Comparison of ENCODE assay signal across 12 mouse cellular contexts in the genomic region with DNA sequence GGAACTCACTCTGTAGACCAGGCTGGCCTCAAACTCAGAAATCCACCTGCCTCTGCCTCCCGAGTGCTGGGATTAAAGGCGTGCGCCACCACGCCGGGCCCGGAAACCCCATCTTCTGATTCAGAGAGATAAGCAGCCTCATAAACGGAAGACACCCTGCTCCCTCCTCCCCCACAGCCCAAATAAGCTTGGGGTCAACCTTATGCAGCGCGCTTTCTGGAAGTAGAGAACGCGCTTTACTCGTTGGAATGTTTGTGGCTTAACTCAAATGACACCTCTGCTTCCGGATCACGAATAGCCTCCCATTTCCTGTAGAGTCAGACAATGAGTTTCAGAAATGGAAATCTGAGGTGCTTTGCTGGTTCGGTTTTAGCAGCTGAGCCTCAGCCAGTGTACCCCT. TPM values are rescaled to one million over a fixed set of nuclear protein-coding genes. Genes with fewer than 3 reads are reported as not detected.
DNase-seq lines count a peak whose midpoint lies in the region; ATAC-seq lines count a peak whose summit lies in the region.
"Had no signal": no experiment of that assay in that cellular context is flagged by ENCODE, and none has a peak within 500 bp of the region (broad histone marks: within the 10 kb centered on the region; RNA-seq: fewer than 3 reads in every experiment).

No protein-coding gene starts in this region.

- H3K4me3 ChIP-seq in hindbrain, embryonic 14.5 days (replicated peaks; ENCODE audit: low read length): peak overlapping the region; percentile 54
- no peak overlapping the region for H3K4me3 ChIP-seq in hindbrain, embryonic 12.5 days
- peak overlapping the region; percentile 72; the same call in 1 of the 2 replicates for H3K4me3 ChIP-seq in midbrain, embryonic 14.5 days (replicated peaks; ENCODE audit: low read depth, low read length)
- no peak overlapping the region for H3K4me3 ChIP-seq in midbrain, embryonic 10.5 days
- peak overlapping the region; percentile 52; the same call in 1 of the 2 replicates for H3K4me3 ChIP-seq in hindbrain, embryonic 16.5 days (ENCODE audit: low read length)

- no peak for DNase-seq in hindbrain, embryonic 14.5 days (ENCODE audit: low spot score)
- DNase-seq in midbrain, embryonic 14.5 days: no peak
- no peak for DNase-seq in midbrain, embryonic 10.5 days (ENCODE audit: low spot score)
- DNase-seq in testis, postnatal 10 days (ENCODE audit: low spot score): peak; percentile 34
- no peak for DNase-seq in embryo, embryonic 9.5 days (ENCODE audit: extremely low spot score)
- DNase-seq: heart, adult 18-20 months; kidney, postnatal 36 days had no signal

- no peaks in the 10 kb centered on the region for H3K27me3 ChIP-seq in hindbrain, embryonic 14.5 days (ENCODE audit: control insufficient read depth, insufficient read depth, low read length)
- H3K27me3 ChIP-seq in hindbrain, embryonic 12.5 days: peaks cover 7% of the 10 kb centered on the region; the same call in 1 of the 2 replicates
- H3K27me3 ChIP-seq in midbrain, embryonic 14.5 days (ENCODE audit: control insufficient read depth, insufficient read depth, low read length): no peaks in the 10 kb centered on the region
- H3K27me3 ChIP-seq in midbrain, embryonic 10.5 days (ENCODE audit: low read depth, poor library complexity, severe bottlenecking): peaks cover 26% of the 10 kb centered on the region
- H3K27me3 ChIP-seq in hindbrain, embryonic 16.5 days (replicated peaks; ENCODE audit: control insufficient read depth, insufficient read depth, low read length): no peaks in the 10 kb centered on the region
- H3K27me3 ChIP-seq: stomach, embryonic 15.5 days had no signal

- no peak overlapping the region for H3K9ac ChIP-seq in hindbrain, embryonic 14.5 days
- H3K9ac ChIP-seq in hindbrain, embryonic 12.5 days: no peak overlapping the region
- no peak overlapping the region for H3K9ac ChIP-seq in midbrain, embryonic 14.5 days (replicated peaks; ENCODE audit: low read length)
- no peak overlapping the region for H3K9ac ChIP-seq in hindbrain, embryonic 16.5 days (ENCODE audit: low read depth, low read length)
- H3K9ac ChIP-seq: limb, embryonic 12.5 days; stomach, embryonic 15.5 days had no signal

- H3K36me3 ChIP-seq in hindbrain, embryonic 14.5 days (replicated peaks; ENCODE audit: control insufficient read depth, insufficient read depth): peaks cover 23% of the 10 kb centered on the region; the same call in 1 of the 2 replicates
- peaks cover 20% of the 10 kb centered on the region for H3K36me3 ChIP-seq in hindbrain, embryonic 12.5 days
- peaks cover 23% of the 10 kb centered on the region for H3K36me3 ChIP-seq in midbrain, embryonic 14.5 days (ENCODE audit: control insufficient read depth, insufficient read depth, low read length)
- peaks cover 29% of the 10 kb centered on the region for H3K36me3 ChIP-seq in midbrain, embryonic 10.5 days
- H3K36me3 ChIP-seq in hindbrain, embryonic 16.5 days (ENCODE audit: control insufficient read depth, insufficient read depth, low read length): peaks cover 3% of the 10 kb centered on the region; the same call in 1 of the 2 replicates
- H3K36me3 ChIP-seq: G1E; stomach, embryonic 15.5 days had no signal

- ATAC-seq in hindbrain, embryonic 14.5 days (ENCODE audit: low FRiP score): no peak
- no peak for ATAC-seq in hindbrain, embryonic 12.5 days (ENCODE audit: low FRiP score)
- ATAC-seq in midbrain, embryonic 14.5 days (ENCODE audit: low FRiP score, low TSS enrichment): no peak
- no peak for ATAC-seq in hindbrain, embryonic 16.5 days

- WGBS in hindbrain, embryonic 14.5 days: 93% methylated on average over 15 of the region's 15 CpGs
- 93% methylated on average over 15 of the region's 15 CpGs for WGBS in hindbrain, embryonic 12.5 days
- 94% methylated on average over 15 of the region's 15 CpGs for WGBS in midbrain, embryonic 14.5 days
- WGBS in midbrain, embryonic 10.5 days: 90% methylated on average over 15 of the region's 15 CpGs
- WGBS in hindbrain, embryonic 16.5 days: 93% methylated on average over 15 of the region's 15 CpGs

- no peak overlapping the region for H3K27ac ChIP-seq in hindbrain, embryonic 14.5 days
- no peak overlapping the region for H3K27ac ChIP-seq in hindbrain, embryonic 12.5 days
- no peak overlapping the region for H3K27ac ChIP-seq in midbrain, embryonic 14.5 days (replicated peaks; ENCODE audit: low read depth, low read length)
- H3K27ac ChIP-seq in midbrain, embryonic 10.5 days (replicated peaks): no peak overlapping the region
- H3K27ac ChIP-seq in hindbrain, embryonic 16.5 days (ENCODE audit: low read depth, low read length): no peak overlapping the region
- H3K27ac ChIP-seq: limb, embryonic 12.5 days; stomach, embryonic 15.5 days had no signal

- H3K4me2 ChIP-seq in hindbrain, embryonic 14.5 days (replicated peaks): peak overlapping the region; percentile 68
- no peak overlapping the region for H3K4me2 ChIP-seq in hindbrain, embryonic 12.5 days (replicated peaks)
- peak overlapping the region; percentile 79; the same call in 1 of the 2 replicates for H3K4me2 ChIP-seq in midbrain, embryonic 14.5 days (ENCODE audit: low read length)
- H3K4me2 ChIP-seq in hindbrain, embryonic 16.5 days (ENCODE audit: low read length): peak overlapping the region; percentile 72

- peaks cover 7% of the 10 kb centered on the region; the same call in 1 of the 2 replicates for H3K9me3 ChIP-seq in hindbrain, embryonic 14.5 days (ENCODE audit: control insufficient read depth, low read length)
- 0 out of 2 replicates have a peak, but pooled peaks cover 3% of the 10 kb centered on the region for H3K9me3 ChIP-seq in hindbrain, embryonic 12.5 days (replicated peaks)
- peaks cover 6% of the 10 kb centered on the region; the same call in 1 of the 2 replicates for H3K9me3 ChIP-seq in midbrain, embryonic 14.5 days (ENCODE audit: control insufficient read depth, low read length)
- H3K9me3 ChIP-seq in midbrain, embryonic 10.5 days (replicated peaks): peaks cover 8% of the 10 kb centered on the region; the same call in 1 of the 2 replicates
- H3K9me3 ChIP-seq in hindbrain, embryonic 16.5 days (ENCODE audit: control insufficient read depth, low read length): peaks cover 2% of the 10 kb centered on the region; the same call in 1 of the 2 replicates
- H3K9me3 ChIP-seq: stomach, embryonic 15.5 days had no signal

- H3K4me1 ChIP-seq in hindbrain, embryonic 14.5 days (replicated peaks; ENCODE audit: control insufficient read depth, insufficient read depth, low read length): peaks cover 33% of the 10 kb centered on the region
- peaks cover 32% of the 10 kb centered on the region for H3K4me1 ChIP-seq in hindbrain, embryonic 12.5 days
- H3K4me1 ChIP-seq in midbrain, embryonic 14.5 days (ENCODE audit: control insufficient read depth, insufficient read depth, low read length): peaks cover 32% of the 10 kb centered on the region
- peaks cover 34% of the 10 kb centered on the region for H3K4me1 ChIP-seq in midbrain, embryonic 10.5 days
- peaks cover 20% of the 10 kb centered on the region for H3K4me1 ChIP-seq in hindbrain, embryonic 16.5 days (ENCODE audit: control insufficient read depth, insufficient read depth, low read depth, low read length)

RNA-seq across cellular contexts. Expression of a gene that starts 0.8 kb away (rescaled TPM):
- polyA plus RNA-seq in hindbrain, embryonic 14.5 days (2014; fragmentation: Nextera tagmentation; extraction: Ambion mirVana): 9.0 and 9.5 TPM in 2 replicates
- polyA plus RNA-seq in hindbrain, embryonic 12.5 days (2016; fragmentation: Nextera tagmentation; extraction: Ambion mirVana): 4.6 and 6.9 TPM in 2 replicates
- polyA plus RNA-seq in midbrain, embryonic 14.5 days (2014; fragmentation: Nextera tagmentation; extraction: Ambion mirVana): 4.4 and 9.3 TPM in 2 replicates
- polyA plus RNA-seq in midbrain, embryonic 10.5 days (2016; fragmentation: Nextera tagmentation; extraction: Ambion mirVana): 2.5 and 4.4 TPM in 2 replicates
- 10.3 and 13.8 TPM in 2 replicates for polyA plus RNA-seq in hindbrain, embryonic 16.5 days (2015; fragmentation: Nextera tagmentation; extraction: Ambion mirVana)
- polyA plus RNA-seq: G1E had no signal

RNA-seq across cellular contexts. Expression of a gene that starts 1.0 kb away (rescaled TPM):
- 23.9 and 24.2 TPM in 2 replicates for polyA plus RNA-seq in hindbrain, embryonic 14.5 days (2014; fragmentation: Nextera tagmentation; extraction: Ambion mirVana)
- 164 and 168 TPM in 2 replicates for polyA plus RNA-seq in hindbrain, embryonic 12.5 days (2016; fragmentation: Nextera tagmentation; extraction: Ambion mirVana)
- polyA plus RNA-seq in midbrain, embryonic 14.5 days (2014; fragmentation: Nextera tagmentation; extraction: Ambion mirVana): 37.3 and 59.5 TPM in 2 replicates
- polyA plus RNA-seq in midbrain, embryonic 10.5 days (2016; fragmentation: Nextera tagmentation; extraction: Ambion mirVana): 42.9 and 68.5 TPM in 2 replicates
- polyA plus RNA-seq in hindbrain, embryonic 16.5 days (2015; fragmentation: Nextera tagmentation; extraction: Ambion mirVana): 113 and 140 TPM in 2 replicates
- polyA plus RNA-seq: G1E had no signal

RNA-seq across cellular contexts. Expression of a gene that starts 1.1 kb away (rescaled TPM):
- 0.15 TPM in 1 of 2 replicates, not detected in the other for polyA plus RNA-seq in hindbrain, embryonic 14.5 days (2014; fragmentation: Nextera tagmentation; extraction: Ambion mirVana)
- 0.12 and 0.23 TPM in 2 replicates for polyA plus RNA-seq in hindbrain, embryonic 12.5 days (2016; fragmentation: Nextera tagmentation; extraction: Ambion mirVana)
- polyA plus RNA-seq in midbrain, embryonic 14.5 days (2014; fragmentation: Nextera tagmentation; extraction: Ambion mirVana): 0.19 TPM in 1 of 2 replicates, not detected in the other
- polyA plus RNA-seq in midbrain, embryonic 10.5 days (2016; fragmentation: Nextera tagmentation; extraction: Ambion mirVana): 0.10 TPM in 2 replicates
- 0.04 and 0.12 TPM in 2 replicates for polyA plus RNA-seq in hindbrain, embryonic 16.5 days (2015; fragmentation: Nextera tagmentation; extraction: Ambion mirVana)
- polyA plus RNA-seq: G1E had no signal

RNA-seq across cellular contexts. Expression of a gene that starts 8.2 kb away (rescaled TPM):
- 2.6 and 2.9 TPM in 2 replicates for polyA plus RNA-seq in hindbrain, embryonic 14.5 days (2014; fragmentation: Nextera tagmentation; extraction: Ambion mirVana)
- polyA plus RNA-seq in hindbrain, embryonic 12.5 days (2016; fragmentation: Nextera tagmentation; extraction: Ambion mirVana): 3.6 and 4.4 TPM in 2 replicates
- polyA plus RNA-seq in midbrain, embryonic 14.5 days (2014; fragmentation: Nextera tagmentation; extraction: Ambion mirVana): 1.4 and 2.0 TPM in 2 replicates
- 7.1 and 7.3 TPM in 2 replicates for polyA plus RNA-seq in midbrain, embryonic 10.5 days (2016; fragmentation: Nextera tagmentation; extraction: Ambion mirVana)
- 2.1 and 2.7 TPM in 2 replicates for polyA plus RNA-seq in hindbrain, embryonic 16.5 days (2015; fragmentation: Nextera tagmentation; extraction: Ambion mirVana)
- polyA plus RNA-seq: G1E had no signal

RNA-seq across cellular contexts. Expression of a gene that starts 17.0 kb away (rescaled TPM):
- 19.5 and 19.7 TPM in 2 replicates for polyA plus RNA-seq in hindbrain, embryonic 14.5 days (2014; fragmentation: Nextera tagmentation; extraction: Ambion mirVana)
- polyA plus RNA-seq in hindbrain, embryonic 12.5 days (2016; fragmentation: Nextera tagmentation; extraction: Ambion mirVana): 18.9 and 20.4 TPM in 2 replicates
- 15.0 and 20.2 TPM in 2 replicates for polyA plus RNA-seq in midbrain, embryonic 14.5 days (2014; fragmentation: Nextera tagmentation; extraction: Ambion mirVana)
- 6.9 and 7.3 TPM in 2 replicates for polyA plus RNA-seq in midbrain, embryonic 10.5 days (2016; fragmentation: Nextera tagmentation; extraction: Ambion mirVana)
- polyA plus RNA-seq in hindbrain, embryonic 16.5 days (2015; fragmentation: Nextera tagmentation; extraction: Ambion mirVana): 15.3 and 18.4 TPM in 2 replicates

Comparison
In these comparisons a context has a peak if more than half of its experiments do, and no peak if none do; other contexts are left out.
1. H3K4me3 ChIP-seq: peak in hindbrain, embryonic 14.5 days (single experiment), midbrain, embryonic 14.5 days (single experiment) and hindbrain, embryonic 16.5 days (single experiment); none in hindbrain, embryonic 12.5 days (single experiment) and midbrain, embryonic 10.5 days (single experiment).